Mouse (Mus musculus) macrophage (primary cell): ENCODE data around the gene Abhd12. TPM values are rescaled to one million over a fixed set of nuclear protein-coding genes. Genes with fewer than 3 reads are reported as not detected.

ENCODE experiments used
- H3K27ac ChIP-seq: fragments of 350-480 bp; formaldehyde crosslinking; 2 replicates; pipeline ENCODE4 v1.9.0; 2021
- H3K36me3 ChIP-seq: fragments of 350-480 bp; formaldehyde crosslinking; 2 replicates; pipeline ENCODE4 v1.9.0; 2021; ENCODE audit errors: inconsistent target
- H3K4me3 ChIP-seq: fragments of 350-480 bp; formaldehyde crosslinking; 2 replicates; pipeline ENCODE4 v1.9.0; 2021; ENCODE audit errors: inconsistent target
- H3K79me2 ChIP-seq: fragments of 350-480 bp; formaldehyde crosslinking; 2 replicates; pipeline ENCODE4 v1.9.0; 2021; ENCODE audit errors: inconsistent target
- WGBS: methylation state at CpG from one replicate; pipeline ENCODE4 v1.1.7; 2026; ENCODE audit warnings: inconsistent platforms; ENCODE audit not compliant: missing documents; 5-methylcytosine and 5-hydroxymethylcytosine counted together
- polyA plus RNA-seq: library from polyadenylated mRNA; stranded (reverse); fragments of 250-400 nt; gene quantifications from 3 replicates; pipeline ENCODE4 v1.2.4, GENCODE M21; 2018; ENCODE audit warnings: inconsistent platforms

Gene Abhd12
- polyA plus RNA-seq, 1 experiment from 2014 or later: 584 TPM

DNA sequence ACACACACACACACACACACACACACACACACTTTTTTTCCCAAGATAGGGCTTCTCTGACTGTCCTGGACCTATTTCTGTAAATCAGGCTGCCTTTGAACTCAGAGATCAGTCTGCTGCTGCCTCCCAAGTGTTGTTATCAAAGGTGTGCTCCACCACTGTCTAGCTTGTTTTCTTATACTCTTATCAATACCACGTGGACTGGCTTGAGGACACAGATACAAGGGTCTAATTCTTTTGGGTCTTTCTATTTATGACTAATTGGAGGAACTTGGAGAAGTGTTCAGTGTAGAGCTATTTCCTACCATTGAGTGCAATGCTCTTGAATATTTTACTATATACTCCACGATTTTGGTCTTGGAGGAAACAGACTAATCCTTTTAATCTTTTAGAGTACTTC, 17.2 kb downstream of the Abhd12 start:
- no peak overlapping the region for H3K27ac ChIP-seq
- WGBS: 79% methylated on average over 2 of the region's 2 CpGs
- H3K4me3 ChIP-seq: no peak overlapping the region
- peaks cover 37% of the 10 kb centered on the region; the same call in 1 of the 2 replicates for H3K36me3 ChIP-seq
- peaks cover 100% of the 10 kb centered on the region for H3K79me2 ChIP-seq

DNA sequence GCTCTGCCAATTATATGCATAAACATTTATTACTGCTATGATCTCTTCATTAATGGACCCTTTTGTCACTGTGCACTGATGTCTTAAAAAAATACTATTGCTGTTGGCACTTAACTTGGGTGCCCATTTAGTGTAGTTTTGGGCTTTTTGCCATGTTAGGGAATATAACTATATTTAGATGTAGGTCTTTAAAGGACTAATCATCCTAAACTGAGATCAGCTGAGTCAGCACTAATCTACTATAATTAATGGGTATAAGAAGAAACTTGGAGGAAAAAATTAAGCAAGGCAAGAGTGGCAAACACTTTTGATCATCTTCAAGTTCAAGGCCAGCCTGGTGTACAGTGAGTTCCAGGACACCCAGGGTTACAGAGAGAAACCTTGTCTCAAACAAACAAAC, 18.2 kb downstream of the Abhd12 start:
- Histone ChIP-seq H3K36me3 (peaks cover 43% of the 10 kb centered on the region; the same call in 1 of the 2 replicates), H3K4me3 (no peak overlapping the region), H3K27ac (no peak overlapping the region), H3K79me2 (peaks cover 100% of the 10 kb centered on the region)

DNA sequence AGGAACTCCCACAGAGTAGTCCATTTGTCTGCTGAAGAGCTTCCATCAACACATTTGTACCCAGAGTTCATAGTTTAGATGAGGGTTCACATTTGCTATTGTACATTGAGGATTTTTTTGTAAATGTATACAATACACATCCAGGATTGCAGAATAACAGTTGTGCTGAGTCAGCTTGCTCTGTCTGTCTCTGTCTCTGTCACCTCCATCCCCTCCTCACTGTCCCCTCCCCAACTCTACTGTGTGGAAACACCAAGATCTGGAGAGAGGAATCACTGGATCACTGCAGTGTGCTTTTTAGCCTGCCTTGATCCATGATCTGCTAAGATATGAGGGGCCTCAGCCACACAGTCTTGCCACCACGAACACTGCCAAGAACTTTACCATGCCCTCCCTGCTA, 18.7 kb downstream of the Abhd12 start:
- Histone ChIP-seq H3K27ac (no peak overlapping the region), H3K4me3 (no peak overlapping the region), H3K36me3 (peaks cover 43% of the 10 kb centered on the region; the same call in 1 of the 2 replicates), H3K79me2 (peaks cover 100% of the 10 kb centered on the region)
- WGBS: 86% methylated on average over 1 of the region's 1 CpGs

DNA sequence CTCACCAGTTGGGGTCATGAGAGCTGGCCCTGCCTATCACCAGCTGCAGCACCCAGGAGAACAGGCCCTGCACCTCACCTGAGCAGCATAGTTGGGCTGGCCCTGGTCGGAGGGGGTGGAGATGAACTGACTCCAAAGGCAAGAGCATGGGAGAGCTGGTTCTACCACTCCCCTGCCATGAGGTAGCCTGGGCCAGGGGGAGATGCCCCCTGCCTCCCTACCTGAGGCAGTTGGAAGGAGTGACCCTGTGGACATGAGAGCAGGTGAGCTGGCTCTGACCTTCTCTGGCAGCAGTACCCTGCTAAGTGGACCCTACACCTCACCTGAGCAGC, 19.8 kb downstream of the Abhd12 start:
- Histone ChIP-seq H3K27ac (no peak overlapping the region), H3K36me3 (peaks cover 36% of the 10 kb centered on the region; the same call in 1 of the 2 replicates), H3K79me2 (peaks cover 94% of the 10 kb centered on the region), H3K4me3 (no peak overlapping the region)
- 100% methylated on average over 1 of the region's 1 CpGs for WGBS

DNA sequence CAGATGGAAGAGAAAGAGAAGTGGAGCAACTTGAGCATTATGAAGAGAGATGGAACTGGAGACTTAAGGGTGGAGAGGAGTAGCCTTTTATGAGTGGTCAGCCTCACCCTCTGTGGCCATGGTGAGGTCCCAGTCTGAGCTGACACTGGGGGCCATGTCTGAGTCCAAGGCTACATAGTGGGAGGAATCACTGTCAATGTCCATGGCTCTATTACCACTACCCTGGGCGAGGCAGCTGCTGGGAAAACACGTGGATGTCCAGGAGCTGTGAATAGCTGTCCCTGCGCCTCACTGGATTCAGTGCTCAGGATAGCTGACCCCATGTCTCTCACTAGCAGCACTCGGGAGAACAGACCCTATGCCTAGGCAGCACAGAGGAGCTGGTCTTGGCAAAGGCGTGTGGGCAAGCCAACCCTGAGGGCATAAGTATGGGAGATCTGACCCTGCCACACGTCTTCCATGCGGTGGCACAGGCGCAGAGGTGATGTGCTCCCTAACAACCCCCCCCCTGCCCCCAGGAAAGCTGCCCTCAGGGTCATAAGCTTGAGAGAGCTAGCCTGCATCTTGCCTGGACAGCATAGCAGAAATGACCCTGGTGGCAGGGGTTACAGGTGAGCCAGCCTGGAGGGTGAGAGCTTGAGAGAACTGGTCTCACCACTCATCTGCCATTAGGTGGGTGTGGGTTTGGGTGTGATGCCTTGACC, 20.3 kb downstream of the Abhd12 start:
- H3K36me3 ChIP-seq: peaks cover 31% of the 10 kb centered on the region; the same call in 1 of the 2 replicates
- H3K27ac ChIP-seq: no peak overlapping the region
- no peak overlapping the region for H3K4me3 ChIP-seq
- peaks cover 89% of the 10 kb centered on the region for H3K79me2 ChIP-seq
- 92% methylated on average over 8 of the region's 8 CpGs for WGBS

DNA sequence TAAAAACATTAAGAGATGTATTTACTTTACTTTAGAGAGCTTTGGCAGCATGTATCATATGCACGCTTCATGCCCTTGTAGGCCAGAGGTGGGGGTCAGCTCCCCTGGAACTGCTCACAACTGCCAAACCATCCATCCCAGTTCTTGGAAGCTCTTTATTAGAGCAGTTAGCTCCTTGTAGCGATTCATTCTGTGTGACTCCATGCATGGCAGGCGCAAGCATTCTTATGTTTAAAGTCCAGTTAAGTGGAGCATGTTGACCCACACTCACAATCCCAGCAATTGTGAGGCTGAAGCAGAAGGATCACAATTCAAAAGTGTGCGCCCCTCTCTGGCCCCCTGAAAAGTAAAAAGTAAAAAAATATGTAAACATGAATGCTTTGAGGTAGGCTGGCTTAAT, 27.0 kb downstream of the Abhd12 start:
- 0 out of 2 replicates have a peak, but pooled peaks cover 13% of the 10 kb centered on the region for H3K36me3 ChIP-seq
- no peak overlapping the region for H3K4me3 ChIP-seq
- WGBS: 94% methylated on average over 4 of the region's 4 CpGs
- H3K27ac ChIP-seq: no peak overlapping the region
- H3K79me2 ChIP-seq: peaks cover 88% of the 10 kb centered on the region

DNA sequence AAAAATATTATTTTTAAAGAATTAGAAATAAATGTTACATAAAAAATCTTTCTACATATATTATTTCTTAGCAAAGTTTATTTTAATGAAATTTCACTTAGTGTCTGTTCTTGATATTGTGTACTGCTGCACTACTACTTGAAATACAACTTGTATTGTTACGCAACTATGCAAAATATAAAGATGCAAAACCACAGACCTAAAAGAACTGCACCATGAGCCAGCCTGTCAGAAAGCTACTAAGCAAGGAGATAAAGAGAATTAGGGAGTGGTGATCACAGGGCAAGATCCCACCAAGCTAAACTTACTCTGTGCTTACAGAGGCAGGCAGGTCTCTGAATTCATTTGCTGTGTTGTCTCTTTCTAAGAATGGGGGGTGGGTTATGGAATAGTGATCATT, 29.3 kb downstream of the Abhd12 start:
- H3K4me3 ChIP-seq: no peak overlapping the region
- H3K27ac ChIP-seq: peak overlapping the region; percentile 62
- H3K79me2 ChIP-seq: peaks cover 90% of the 10 kb centered on the region
- 100% methylated on average over 1 of the region's 1 CpGs for WGBS
- 0 out of 2 replicates have a peak, but pooled peaks cover 7% of the 10 kb centered on the region for H3K36me3 ChIP-seq

DNA sequence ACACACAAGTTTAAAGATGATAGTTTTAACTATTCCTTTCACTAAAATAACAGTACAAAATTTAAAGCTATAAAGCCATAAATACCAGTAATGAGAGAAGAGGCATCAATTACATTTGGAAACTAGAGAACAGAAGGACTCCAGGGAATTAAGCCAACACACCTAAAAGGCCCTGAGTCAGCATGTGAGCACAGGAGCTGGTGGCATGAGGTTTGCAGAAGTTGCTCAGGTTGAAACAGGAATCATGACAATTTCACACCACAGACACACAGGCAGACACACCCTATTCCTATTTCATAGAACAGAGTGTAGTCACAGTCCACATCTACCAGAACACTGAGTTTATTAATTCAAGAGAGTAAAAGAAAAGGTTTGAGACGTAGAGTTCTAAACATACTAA, 30.0 kb downstream of the Abhd12 start:
- H3K79me2 ChIP-seq: peaks cover 97% of the 10 kb centered on the region
- H3K4me3 ChIP-seq: no peak overlapping the region
- 93% methylated on average over 1 of the region's 1 CpGs for WGBS
- peak overlapping the region; percentile 19; the same call in 1 of the 2 replicates for H3K27ac ChIP-seq
- 0 out of 2 replicates have a peak, but pooled peaks cover 7% of the 10 kb centered on the region for H3K36me3 ChIP-seq

DNA sequence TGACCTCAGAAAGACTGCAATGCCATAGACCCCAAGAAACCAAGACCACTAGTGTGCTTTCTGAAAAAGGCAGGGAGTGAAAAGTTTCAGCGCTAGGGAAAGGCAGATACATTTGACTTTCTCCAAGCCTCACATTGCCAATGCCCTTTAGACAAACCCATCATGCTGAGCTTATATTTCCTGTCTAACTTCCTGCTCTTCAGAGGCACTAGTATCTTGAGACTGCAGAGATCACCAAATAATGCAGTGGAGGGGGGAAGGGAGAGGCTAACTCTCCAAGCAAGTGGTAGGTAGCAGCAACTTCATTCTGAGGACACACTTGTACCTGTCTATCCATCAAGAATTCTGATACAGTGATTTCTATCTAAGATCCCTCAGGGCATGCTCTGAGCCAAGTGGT, 35.1 kb downstream of the Abhd12 start:
- H3K27ac ChIP-seq: peak overlapping the region; percentile 62
- no peak overlapping the region for H3K4me3 ChIP-seq
- H3K36me3 ChIP-seq: no peaks in the 10 kb centered on the region; the same call in 1 of the 2 replicates
- WGBS: 36% methylated on average over 1 of the region's 1 CpGs
- peaks cover 100% of the 10 kb centered on the region for H3K79me2 ChIP-seq

DNA sequence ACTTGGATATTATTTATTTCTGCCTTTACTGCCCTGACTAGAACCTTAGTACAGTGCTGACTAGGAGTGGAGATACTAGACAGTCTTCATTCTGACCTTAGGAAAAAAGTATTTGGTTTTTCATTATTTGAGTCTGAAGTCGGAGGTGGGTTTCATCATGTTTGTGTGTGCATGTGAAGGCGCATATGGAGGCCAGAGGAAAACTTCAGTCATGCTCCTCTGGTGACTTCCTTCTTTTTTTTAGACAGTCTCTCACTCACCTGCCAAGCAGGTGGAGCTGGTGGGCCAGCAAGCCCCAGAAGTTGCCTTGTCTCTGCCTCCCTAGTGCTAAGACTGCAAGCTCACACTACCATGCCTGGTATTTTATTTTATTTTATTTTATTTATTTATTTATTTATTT, 37.5 kb downstream of the Abhd12 start:
- Histone ChIP-seq H3K27ac (no peak overlapping the region), H3K36me3 (no peaks in the 10 kb centered on the region; the same call in 1 of the 2 replicates), H3K79me2 (peaks cover 100% of the 10 kb centered on the region), H3K4me3 (no peak overlapping the region)
- 92% methylated on average over 2 of the region's 2 CpGs for WGBS

DNA sequence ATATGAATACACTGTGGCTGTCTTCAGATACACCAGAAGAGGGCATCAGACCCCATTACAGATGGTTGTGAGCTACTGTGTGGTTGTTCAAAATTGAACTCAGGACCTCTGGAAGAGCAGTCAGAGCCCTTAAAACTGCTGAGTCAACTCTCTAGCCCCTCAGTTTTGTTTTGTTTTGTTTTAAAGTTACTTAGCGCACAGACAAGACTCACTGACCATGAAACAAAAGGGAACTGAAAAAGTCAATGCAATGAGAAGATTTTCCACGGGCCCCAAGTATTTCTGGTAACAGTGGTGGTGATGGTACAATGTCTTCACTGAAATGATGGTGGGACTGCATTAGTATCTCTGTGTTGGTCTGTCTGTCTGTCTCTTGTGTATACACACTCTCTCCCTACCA, 43.4 kb downstream of the Abhd12 start:
- H3K4me3 ChIP-seq: no peak overlapping the region
- H3K27ac ChIP-seq: peak overlapping the region; percentile 74
- 33% methylated on average over 2 of the region's 2 CpGs for WGBS
- peaks cover 27% of the 10 kb centered on the region for H3K36me3 ChIP-seq
- H3K79me2 ChIP-seq: peaks cover 100% of the 10 kb centered on the region

DNA sequence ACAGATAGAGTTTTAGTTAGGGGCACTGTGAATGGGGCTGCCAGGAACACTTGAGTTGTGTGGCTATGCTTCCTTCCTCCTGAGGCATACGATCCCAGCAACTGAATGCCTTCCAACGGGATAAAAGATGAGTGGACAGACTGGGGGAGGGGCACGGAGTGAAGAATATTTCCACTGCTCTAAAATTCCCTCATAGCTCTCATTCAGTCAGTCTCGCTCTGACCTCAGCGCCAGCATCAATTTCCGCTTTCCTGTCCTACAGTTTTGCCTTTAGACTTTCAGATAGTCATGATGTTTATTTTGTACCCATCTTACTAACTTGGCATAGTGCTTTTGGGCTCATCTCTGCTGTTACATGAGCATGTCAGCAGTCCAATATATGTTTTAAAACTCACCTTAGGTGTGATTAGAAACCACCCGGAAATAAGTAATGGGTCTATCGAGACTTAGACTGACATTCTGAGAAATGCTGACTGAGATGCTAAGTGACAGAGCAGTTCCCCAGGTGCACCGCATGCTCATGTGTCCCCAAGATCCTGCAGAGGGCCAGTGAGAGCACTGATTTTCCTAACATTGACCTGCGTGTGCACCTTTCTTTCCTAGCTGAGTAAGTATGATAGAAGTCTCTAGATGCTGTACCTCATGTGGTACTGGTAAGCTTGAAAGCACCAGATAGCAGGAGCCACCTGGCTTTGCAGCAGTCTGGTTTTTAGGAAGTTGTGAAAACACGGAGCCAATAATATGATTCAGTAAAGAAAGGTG, 44.7 kb downstream of the Abhd12 start:
- peaks cover 100% of the 10 kb centered on the region for H3K79me2 ChIP-seq
- peaks cover 32% of the 10 kb centered on the region for H3K36me3 ChIP-seq
- H3K27ac ChIP-seq: no peak overlapping the region
- 92% methylated on average over 11 of the region's 11 CpGs for WGBS
- no peak overlapping the region for H3K4me3 ChIP-seq

DNA sequence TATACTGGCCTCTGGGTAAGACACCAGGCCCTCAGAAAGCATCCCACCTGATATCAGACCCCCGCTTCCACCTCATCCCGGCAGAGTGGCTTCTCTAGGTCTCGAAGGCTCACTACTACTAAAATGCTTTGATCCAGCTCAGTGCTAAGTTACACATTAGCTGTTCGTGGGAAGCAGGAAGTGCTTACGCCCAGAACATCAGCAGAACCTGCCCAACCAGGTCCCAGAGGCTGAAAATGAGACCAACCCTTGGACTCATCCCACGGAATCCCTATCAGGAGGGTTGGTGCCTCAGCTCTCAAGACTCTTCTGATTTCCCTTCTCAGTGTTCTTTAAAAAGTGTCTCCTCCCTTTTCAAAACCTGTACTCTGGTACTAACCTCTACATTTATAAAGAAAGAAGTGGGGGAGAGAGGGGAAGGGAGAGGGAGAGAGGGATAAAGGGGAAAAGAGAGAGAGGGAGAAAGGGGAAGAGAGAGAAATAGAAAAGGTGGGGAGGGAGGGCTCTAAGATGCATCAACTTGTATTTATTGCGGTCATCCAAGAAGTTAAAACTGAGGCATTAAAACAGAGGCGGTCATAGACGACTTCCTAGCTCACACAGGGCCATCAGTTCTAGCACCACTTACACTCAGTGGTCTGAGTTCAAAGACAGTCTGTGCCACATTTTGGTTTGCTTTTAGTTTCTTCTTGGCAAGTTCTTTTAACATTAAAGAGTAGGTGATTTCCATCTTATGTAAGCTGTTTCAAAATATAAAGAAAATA, 45.6 kb downstream of the Abhd12 start:
- Histone ChIP-seq H3K36me3 (peaks cover 32% of the 10 kb centered on the region), H3K27ac (no peak overlapping the region), H3K4me3 (no peak overlapping the region), H3K79me2 (peaks cover 100% of the 10 kb centered on the region)
- 94% methylated on average over 9 of the region's 9 CpGs for WGBS

DNA sequence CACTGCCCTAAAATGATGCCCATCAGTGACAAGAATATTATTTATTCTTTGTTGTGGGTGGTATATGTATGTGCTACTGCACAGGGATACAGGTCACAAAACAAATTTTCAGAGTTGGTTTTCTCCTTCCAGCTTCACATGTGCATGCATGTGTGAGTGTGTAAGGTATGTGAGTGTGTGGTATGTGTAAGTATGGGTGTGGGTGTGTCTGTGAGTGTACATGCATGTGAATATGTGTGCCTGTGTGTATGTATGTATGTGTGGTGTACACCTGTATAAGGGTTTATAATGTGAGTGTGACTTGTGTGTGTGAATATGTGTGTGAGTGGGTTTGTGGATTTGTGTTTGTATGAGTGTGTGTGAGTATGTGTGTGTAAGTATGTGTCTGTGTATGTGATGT, 49.4 kb downstream of the Abhd12 start:
- H3K36me3 ChIP-seq: peaks cover 32% of the 10 kb centered on the region
- peaks cover 100% of the 10 kb centered on the region for H3K79me2 ChIP-seq
- H3K4me3 ChIP-seq: no peak overlapping the region
- H3K27ac ChIP-seq: no peak overlapping the region

DNA sequence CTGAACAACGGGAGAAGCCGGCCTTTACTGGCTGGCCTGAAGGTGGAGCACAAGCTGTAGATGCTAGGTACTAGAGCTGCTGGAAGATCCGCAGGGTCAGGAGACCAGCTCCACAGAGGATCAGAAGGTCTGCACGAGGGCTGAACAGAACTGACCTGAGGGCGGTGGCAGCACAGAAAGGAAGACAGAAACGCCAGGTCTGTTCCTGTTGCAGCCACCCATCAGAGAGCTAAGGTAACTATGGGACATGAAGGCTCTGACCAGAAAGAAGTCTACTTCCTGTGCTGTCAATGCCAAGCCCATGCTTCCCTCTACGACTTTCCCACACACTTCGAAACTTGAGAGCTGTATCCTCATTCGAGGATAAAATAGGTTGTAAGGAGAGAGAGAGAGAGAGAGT, 53.3 kb downstream of the Abhd12 start:
- H3K79me2 ChIP-seq: peaks cover 100% of the 10 kb centered on the region
- no peak overlapping the region for H3K27ac ChIP-seq
- 57% methylated on average over 7 of the region's 9 CpGs for WGBS
- peaks cover 14% of the 10 kb centered on the region; the same call in 1 of the 2 replicates for H3K36me3 ChIP-seq
- H3K4me3 ChIP-seq: no peak overlapping the region
